Mouse (Mus musculus): ENCODE results near the gene Rln3.

The Rln3 gene

GRCm38 (mm10) chr8:84065037-84065436 lies 20.2 kb upstream of the Rln3 start, which contains the start of gene Gm10643:
TSS of gene Gm10643 (minus strand) at chr8:84065137.
- no peak for DNase-seq

GRCm38 (mm10) chr8:84063861-84064610 lies 19.2 kb upstream of the Rln3 start:
- no peak for DNase-seq

- no peak for DNase-seq
Observed at GRCm38 (mm10) chr8:84060245-84060644, 15.4 kb upstream of the Rln3 start.

- no peak for DNase-seq
Observed at GRCm38 (mm10) chr8:84059226-84059625, 14.4 kb upstream of the Rln3 start.

- no peak for DNase-seq
Observed at GRCm38 (mm10) chr8:84057827-84058226, 13.0 kb upstream of the Rln3 start.

GRCm38 (mm10) chr8:84053229-84053628 lies 8.4 kb upstream of the Rln3 start:
- no peak for DNase-seq

GRCm38 (mm10) chr8:84052746-84053145 lies 7.9 kb upstream of the Rln3 start:
- no peak for DNase-seq

GRCm38 (mm10) chr8:84048171-84048570 lies 3.4 kb upstream of the Rln3 start:
- no peak for DNase-seq

GRCm38 (mm10) chr8:84046505-84046904 lies 1.7 kb upstream of the Rln3 start:
- DNase-seq, result no peak

GRCm38 (mm10) chr8:84044103-84044502 lies 697 bp downstream of the Rln3 start:
- no peak for DNase-seq

GRCm38 (mm10) chr8:84042948-84043342 lies 1.9 kb downstream of the Rln3 start:
- no peak for DNase-seq

- DNase-seq, result peak; percentile 81 to 86
Observed at GRCm38 (mm10) chr8:84042066-84042947, 2.5 kb downstream of the Rln3 start, which contains the start of gene Il27ra. TSS of gene Il27ra (minus strand) at chr8:84042589.

- peak; percentile 73 to 85 for DNase-seq
Observed at GRCm38 (mm10) chr8:84039050-84039449, 5.8 kb downstream of the Rln3 start.

- peak; percentile 32 to 58 for DNase-seq
Observed at GRCm38 (mm10) chr8:84038015-84038414, 6.8 kb downstream of the Rln3 start.

GRCm38 (mm10) chr8:84032777-84033176 lies 12.0 kb downstream of the Rln3 start:
- DNase-seq, result no peak

- no peak for DNase-seq
Observed at GRCm38 (mm10) chr8:84029272-84029671, 15.5 kb downstream of the Rln3 start.

- DNase-seq, result no peak
Observed at GRCm38 (mm10) chr8:84027449-84027848, 17.4 kb downstream of the Rln3 start.

GRCm38 (mm10) chr8:84025863-84026262 lies 18.9 kb downstream of the Rln3 start:
- DNase-seq, result peak in 1 of 2 experiments; percentile 32

- peak; percentile 82 for DNase-seq
Observed at GRCm38 (mm10) chr8:84024171-84024570, 20.6 kb downstream of the Rln3 start.

GRCm38 (mm10) chr8:84023631-84024030 lies 21.2 kb downstream of the Rln3 start:
- DNase-seq, result peak; percentile 79 to 92

GRCm38 (mm10) chr8:84023085-84023484 lies 21.7 kb downstream of the Rln3 start:
- peak; percentile 90 to 92 for DNase-seq

GRCm38 (mm10) chr8:84021569-84021968 lies 23.2 kb downstream of the Rln3 start:
- DNase-seq, result peak in 1 of 2 experiments; percentile 39

- peak; percentile 77 to 93 for DNase-seq
Observed at GRCm38 (mm10) chr8:84021096-84021495, 23.7 kb downstream of the Rln3 start, which contains the start of gene Palm3. TSS of gene Palm3 (plus strand) at chr8:84021471.

GRCm38 (mm10) chr8:84019738-84020137 lies 25.1 kb downstream of the Rln3 start:
- DNase-seq, result no peak
